Mouse (Mus musculus) activated CD4-positive, CD25-positive, alpha-beta regulatory T cell, adult 4 months (primary cell): Measurements from ENCODE around the gene Cdkn1b. TPM values are rescaled to one million over a fixed set of nuclear protein-coding genes. Genes with fewer than 3 reads are reported as not detected.

Experiments
- ATAC-seq: one replicate; pipeline ENCODE4 v1.8.0; 2017
- polyA plus RNA-seq, 2 experiments: library from polyadenylated mRNA; unstranded; fragments of 100-300 nt; shearing (Covaris generic); gene quantifications; one replicate each; pipeline ENCODE4 v1.2.1; 2017

The Cdkn1b gene
- polyA plus RNA-seq, 2 experiments from 2014 or later, result 38.9 to 48.9 TPM

DNA sequence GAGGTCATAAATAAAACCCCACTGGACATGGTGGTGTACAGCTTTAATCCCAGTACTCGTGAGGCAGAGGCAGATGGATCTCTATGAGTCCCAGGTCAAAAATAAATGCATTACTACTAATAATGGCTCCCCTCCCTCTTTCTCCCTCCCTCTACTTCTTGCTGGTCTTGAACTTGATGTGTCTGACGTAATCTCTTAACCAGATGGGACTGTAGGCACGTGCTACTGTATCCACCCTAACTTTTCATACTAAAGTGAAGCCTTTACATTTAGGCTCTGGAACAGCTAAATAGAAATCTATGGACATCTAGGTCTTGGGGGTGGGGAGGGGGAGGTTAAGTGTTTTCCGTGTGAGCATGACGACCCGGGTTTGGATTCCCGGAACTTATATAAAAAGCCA is 10.2 kb downstream of the Cdkn1b start:
- ATAC-seq, result no peak

DNA sequence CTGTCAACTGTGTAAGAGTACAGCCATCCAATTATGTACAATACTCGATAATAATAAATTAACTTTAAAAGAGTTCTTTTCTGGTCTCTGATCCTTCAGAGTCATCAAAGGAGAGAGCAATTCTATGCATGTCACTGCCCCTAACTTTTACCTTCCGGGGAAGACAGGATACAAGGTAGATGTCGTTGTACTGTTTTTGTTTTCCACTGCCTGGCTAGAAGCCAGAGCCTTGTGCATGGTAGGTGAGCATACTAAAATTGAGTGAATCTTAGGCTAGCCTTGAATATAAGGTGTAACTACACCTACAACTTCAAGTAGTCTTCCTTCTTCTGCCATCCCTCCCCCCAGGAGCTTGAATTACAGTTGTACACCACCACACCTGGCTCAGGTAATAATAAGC is 10.9 kb downstream of the Cdkn1b start:
- no peak for ATAC-seq

DNA sequence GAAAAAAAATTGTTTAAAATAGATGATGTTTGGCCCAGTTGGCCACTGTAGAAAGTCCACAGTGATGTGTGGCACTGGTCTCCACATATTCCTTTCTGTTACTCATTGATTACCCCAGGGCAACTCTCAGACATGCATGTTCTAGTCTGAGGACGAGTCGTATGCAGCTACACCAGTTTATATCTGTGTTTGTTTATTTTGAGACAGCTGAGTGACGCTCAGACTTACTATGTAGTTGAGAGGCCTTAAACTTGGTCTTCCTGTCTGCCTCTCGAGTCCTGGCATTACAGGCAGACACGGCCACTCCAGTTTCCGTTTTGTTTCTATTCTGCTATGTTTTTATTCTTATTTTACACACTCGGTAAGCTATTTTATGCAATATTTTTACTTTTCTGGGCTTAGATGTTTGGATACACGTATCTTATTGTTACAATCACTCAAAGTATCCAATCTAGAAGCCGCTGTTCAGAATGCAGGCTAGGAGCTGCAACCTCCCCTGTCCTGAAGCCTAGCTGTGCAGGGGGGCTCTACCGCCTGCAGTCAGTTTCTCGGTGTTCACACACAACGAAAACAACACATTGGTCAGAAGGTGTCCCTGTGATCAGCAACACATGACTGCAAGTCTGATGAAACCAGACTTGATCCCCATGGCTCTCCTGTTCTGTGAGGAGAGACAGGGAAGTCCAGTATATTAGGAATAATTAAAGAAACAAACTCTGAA is 12.4 kb downstream of the Cdkn1b start:
- ATAC-seq, result peak; percentile 18

DNA sequence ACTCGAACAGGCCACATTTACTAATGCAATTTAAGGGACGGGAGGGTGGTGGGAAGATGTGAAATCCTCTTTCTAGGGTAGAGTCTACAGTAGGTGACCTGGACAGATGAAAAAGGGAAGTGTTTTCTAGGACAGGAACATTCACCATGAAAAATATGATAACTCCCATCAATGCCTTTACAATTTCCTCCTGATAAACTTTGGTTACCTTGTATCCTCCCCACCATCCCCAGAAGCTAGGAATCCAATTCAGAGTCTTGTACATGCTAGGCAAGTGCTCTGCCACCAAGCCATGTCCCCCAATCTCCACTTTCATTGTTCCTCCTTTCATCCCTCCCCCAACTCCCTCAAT is 13.0 kb downstream of the Cdkn1b start:
- no peak for ATAC-seq

DNA sequence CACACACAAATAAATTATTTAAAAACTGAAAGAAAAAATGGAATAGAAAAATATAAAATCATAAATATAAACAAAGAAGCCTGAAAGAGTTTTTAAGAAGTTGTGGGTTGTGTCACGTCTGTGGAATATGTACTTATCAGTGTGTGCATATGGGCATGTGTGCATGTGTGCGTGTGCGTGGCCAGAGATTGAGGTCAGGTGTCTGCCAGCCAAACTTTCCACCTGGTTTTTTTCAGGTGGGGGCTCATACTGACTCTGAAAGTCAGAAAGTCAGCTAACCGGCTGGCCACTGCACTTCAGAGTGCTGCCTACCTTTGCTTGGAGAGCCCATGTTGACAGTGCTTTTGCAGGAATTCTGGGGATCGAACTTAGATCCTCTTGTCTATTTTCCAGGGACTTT is 14.1 kb downstream of the Cdkn1b start:
- no peak for ATAC-seq

DNA sequence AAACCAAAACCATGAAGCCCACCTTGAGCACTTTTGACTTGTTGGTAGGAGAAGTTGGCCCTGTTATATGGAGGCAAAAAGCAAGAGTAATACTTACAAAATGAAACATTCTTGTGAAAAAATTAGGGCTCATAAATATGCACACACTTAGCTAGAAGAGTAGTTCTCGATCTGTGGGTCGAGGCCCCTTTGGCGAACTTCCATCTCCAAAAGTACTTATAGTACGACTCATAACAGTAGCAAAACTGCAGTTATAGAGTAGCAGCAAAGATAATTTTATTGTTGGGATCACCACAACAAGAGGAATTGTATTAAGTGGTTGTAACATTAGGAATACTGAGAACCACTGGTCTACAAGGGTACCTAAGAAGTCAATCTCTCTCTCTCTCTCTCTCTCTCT is 19.6 kb downstream of the Cdkn1b start:
- ATAC-seq, result no peak

DNA sequence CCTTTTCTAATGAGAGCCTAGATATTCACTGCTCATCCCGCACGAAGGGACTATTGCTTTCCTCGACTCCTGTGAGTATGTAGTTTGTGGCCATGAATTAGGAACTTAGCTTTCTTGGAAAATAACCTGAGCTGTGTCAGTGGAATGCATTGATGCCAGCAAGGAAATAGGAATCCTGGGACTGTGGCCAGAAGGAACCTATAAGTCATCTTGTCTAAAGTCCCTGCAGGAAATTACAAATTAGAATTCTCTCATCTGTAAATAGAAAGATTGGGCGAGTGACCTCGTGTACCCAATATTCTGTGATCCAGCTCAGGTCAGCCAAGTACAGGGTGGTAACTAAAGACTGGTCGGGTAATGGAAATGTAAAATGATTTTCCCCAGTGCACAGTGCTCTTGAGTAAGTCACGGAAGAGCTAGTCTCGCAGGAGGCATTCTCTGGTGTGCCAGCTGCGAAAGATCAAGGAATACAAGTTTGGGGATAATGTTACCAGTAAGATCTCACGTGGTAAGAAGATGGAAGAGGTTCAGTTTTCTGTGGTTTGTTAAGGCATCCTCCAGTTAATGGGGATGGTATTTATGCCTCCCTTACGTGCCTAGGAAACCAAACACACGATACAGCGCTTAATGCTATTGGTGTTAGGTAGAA is 23.7 kb downstream of the Cdkn1b start:
- ATAC-seq, result no peak

DNA sequence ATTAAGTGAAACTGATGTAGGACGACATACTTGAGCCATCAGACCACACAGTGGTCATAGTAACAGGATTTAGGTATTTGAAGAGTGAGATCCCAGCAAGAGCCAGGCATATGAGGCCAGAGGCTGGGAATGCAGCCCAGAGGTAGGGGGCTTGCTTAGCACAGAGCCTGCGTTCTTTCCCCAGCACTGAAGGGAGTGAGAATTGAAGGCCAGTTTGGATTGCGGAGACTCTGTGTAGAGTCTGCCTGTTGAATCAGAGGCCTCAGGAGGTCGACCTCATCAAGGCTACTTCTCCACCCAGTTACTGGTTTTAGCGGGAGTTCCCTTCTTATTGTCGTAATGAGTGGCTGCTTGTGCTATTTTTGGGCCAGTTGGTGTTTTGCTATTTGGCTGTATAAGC is 25.9 kb downstream of the Cdkn1b start:
- ATAC-seq, result no peak

DNA sequence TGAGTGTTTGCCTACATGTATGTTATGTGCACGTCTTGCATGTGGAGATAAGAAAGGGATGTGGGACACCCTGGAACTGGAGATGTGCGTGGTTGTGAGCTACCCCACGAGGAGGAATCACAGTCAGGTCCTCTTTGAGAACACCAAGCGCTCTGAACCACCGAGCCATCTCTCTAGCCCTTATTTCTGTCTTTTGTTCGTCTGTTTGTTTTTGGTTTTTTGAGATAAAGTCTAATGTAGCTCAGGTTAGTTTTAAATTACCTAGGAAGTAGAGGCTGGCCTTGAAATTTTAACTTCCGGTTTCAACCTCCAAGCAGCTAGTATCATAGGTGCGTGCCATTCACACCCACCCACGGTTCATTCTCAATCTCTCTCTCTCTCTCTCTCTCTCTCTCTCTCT is 26.7 kb downstream of the Cdkn1b start:
- ATAC-seq, result peak; percentile 81

DNA sequence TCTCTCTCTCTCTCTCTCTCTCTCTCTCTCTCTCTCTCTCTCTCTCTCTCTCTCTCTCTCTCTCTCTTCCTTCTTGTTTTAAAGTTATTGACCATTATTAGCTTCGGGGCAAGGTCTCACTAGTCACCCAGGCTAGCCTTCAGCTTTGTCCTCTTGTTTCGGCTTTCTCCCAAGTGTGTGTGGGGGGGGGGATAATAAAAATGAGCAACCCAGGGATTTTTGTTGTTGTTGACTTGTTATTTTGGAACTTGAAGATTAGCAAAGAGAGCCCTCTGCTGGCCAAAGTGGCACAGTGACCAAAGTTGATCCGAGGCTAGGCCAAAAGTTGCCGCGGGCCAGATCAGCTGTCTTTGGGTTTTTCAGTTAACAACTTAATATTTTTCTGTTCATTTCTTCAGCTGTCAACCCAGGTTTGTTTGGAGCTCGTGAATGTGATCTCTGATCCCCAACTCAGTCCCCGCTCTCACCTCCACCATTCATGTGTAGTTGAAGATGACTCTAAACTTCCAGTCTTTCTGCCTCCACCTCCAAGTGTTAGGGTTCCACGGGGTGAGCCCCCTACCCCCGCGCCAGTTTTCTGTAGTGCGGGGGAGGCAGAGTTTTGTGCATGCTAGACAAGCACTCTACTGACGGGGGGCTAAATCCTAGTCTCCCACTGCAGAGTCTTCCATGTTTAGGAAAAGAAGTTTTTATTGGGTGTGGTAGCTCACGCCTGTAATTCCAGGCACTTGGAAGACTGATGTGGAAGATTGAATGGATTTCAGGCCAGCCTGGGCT is 27.3 kb downstream of the Cdkn1b start:
- peak; percentile 62 for ATAC-seq

DNA sequence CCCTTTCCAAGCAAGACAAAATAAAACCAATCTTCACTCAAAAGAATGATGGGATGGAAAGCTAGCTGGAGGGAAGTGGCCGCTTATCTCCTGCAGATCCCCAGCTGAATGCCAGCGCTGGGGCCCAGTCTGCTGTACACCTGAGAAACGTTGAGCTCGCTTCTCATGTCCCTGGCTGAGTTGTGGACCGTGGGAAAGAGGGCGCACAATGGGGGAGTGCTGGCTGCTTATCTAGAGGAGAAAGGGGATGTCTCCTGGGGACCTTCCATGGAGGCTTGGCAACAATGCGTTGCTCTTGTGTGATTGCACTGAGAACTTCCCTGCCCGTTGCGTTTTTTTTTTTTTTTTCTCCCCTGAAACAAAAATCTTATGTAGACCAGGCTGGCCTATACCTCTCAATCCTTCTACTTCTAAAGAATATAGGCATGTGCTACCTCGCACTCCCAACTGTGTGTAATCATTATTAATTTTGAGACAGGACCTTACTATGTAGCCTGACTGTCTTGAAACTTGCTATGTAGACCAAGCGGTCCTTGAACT is 28.4 kb downstream of the Cdkn1b start:
- no peak for ATAC-seq

DNA sequence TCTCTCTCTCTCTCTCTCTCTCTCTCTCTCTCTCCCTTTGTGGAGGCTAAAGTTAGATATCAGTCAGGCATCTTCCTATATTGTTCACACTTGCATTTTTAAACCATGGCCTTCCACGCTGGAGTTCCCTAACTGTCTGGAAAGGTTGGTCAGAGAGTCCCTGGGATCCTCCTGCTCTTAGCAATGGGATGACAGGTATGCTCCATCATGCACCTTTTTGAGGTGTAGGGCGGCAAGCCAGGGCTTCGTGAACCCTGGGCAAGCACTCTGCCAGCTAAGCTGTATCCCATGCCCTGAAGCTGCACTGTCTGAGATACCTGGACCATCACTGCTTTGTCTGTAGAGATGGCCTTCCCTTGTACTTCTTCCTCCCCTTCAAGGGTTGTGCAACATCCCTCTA is 29.0 kb downstream of the Cdkn1b start:
- no peak for ATAC-seq

DNA sequence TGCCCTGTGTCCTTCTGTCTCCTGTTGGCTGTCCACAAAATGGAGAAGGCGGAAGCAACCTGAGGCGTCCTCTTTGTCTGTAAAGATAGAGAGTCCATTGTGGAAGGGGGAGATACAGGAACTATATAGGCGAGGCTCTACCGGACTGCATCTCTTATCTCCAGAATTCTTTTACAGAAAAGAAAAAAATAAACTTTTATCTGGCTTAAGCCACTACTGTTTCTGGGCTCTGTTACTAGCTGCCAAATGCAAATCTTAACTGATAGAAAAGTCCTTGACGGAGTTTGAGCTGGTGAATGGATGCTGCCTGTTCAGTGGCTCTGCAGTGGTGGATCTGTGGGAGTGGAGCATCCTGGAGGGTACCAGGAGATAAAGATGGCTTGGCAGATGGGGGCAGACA is 31.2 kb downstream of the Cdkn1b start:
- no peak for ATAC-seq

DNA sequence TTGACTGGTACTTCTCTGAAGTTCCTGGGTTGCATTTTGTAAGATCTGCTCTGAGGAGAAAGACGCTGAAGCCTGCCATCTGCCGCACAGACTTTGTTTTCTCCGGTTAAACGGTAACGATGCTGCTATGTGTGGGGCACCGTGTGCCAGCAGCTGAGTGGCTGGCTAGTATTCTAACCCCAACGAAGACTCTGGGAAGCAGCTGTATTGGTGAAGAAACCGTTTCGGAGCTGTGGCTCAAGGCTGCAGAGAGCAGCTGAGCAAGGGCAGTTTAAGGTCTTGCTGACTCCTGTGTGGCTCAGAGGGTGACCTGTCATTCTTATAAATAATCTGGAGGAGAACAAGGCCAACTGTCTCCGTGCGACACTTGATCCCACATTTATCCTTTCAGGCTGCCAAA is 33.8 kb downstream of the Cdkn1b start:
- ATAC-seq, result no peak

DNA sequence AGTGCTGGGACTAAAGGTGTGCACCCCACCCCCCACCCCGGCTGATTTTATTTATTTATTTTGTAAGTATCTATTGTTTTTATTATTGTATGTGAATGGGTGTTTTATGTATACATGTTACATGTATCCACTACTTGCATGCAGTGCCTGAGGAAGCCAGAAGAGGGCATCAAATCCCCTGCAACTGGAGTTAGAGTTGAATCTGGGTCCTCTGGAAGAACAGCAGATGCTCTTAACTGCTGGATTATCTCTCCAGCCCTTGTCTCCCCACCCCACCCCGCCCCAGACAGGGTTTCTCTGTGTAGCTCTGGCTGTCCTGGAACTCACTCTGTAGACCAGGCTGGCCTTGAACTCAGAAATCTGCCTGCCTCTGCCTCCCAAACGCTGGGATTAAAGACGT is 36.2 kb downstream of the Cdkn1b start:
- ATAC-seq, result no peak

DNA sequence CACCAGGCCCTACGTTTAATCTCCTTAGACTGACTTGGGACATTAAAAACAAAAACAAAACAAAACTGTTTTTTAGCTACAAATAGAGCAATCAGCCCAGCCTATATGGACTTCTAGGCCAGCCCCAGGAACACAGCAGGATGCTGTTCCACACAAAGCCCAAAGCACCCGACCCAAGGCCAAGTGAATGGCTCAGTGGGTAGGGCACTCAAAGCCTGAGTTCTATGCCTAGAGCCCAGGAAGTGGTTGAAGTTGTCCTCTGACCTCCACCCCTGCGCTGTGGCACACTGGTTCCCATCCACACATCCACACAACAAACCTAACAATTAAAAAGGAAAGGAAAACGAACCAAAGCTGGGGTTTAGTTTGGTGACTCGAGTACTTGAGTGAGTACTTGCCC is 41.1 kb downstream of the Cdkn1b start:
- ATAC-seq, result no peak

DNA sequence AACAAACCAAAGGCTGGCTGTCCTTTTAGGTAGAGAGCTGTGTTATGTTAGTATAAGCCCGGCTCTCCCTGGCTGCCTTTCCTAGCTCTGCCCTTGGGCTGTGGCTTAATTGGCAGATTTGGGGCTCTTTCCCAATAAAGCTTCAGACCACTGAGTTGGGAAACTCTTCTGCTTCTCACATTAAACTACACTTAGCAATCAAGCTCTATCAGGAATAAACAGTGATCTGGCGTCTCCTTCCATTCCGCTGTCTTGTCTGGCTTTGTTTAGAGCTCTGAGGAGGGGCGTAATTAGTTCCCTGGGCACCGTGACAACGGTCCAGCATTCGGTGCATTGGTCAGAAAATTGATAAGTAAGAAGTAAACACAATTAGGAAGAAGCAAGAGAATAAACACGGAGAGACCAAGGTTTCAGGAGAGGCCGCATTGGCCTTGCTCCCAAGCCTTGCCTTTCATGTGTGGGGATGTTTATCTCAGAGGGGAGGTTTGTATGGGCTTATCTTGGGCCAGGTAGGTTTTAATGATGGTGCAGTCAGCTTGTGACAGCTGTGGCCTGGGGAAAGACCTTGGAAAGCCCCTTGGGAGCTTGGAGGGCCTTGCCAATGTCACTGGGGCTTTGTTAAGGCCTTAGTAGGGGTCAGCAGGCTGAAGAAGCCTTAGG is 41.8 kb downstream of the Cdkn1b start:
- ATAC-seq, result no peak

DNA sequence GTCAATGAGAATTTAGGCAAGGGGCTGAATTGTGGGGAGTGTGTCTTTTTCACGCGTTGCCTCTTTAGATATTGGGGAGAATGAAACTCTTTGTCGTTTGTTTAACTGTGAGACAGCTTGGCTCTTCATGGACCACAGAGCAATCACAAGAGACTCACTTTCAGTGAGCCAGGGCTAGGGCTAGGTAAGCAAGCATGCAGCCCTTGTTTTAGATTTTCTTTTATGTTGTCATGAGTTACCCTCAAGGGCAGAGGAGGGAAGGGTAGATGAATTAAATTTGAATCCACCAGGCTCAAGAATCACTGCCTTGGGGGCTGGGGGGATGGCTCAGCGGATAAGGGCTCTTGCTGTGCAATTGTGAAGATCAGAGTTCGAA is 42.3 kb downstream of the Cdkn1b start:
- no peak for ATAC-seq

DNA sequence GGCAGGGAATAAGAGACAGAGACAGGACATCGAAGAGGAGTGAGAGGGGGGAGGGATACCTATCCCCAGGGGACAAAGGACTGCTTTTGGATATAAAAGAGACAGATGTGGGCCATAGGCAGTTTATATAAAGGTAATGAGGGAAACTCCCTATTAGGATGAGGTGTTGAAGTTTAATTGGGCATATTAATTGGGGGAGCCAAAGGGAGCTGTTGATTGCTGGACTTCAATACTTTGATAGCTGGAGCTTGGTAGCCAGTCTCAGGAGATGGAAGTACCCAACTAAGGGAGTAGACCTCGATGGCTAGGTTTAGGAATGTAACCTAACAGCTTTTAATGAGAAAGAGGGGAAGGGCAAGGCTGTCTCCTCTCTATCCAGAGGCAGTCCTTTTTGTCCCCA is 43.7 kb downstream of the Cdkn1b start:
- no peak for ATAC-seq

DNA sequence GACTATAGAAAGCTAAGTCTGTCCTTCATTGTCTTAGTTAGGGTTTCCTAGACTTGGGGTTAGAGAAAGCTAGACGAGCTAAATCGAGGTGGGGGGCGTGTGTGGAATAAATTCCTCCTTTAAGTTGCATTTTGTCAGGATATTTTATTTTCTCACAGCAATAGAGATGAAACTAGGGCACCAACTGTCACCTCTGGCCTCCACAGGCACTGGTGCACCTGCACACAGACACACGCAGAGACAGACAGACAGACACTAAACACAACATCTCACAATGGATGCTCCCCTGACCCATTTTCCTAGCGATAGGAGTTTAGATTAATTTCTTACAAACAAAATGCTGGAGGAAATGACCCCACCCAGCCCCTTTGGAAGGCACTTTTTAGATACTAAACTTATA is 46.5 kb downstream of the Cdkn1b start:
- no peak for ATAC-seq

DNA sequence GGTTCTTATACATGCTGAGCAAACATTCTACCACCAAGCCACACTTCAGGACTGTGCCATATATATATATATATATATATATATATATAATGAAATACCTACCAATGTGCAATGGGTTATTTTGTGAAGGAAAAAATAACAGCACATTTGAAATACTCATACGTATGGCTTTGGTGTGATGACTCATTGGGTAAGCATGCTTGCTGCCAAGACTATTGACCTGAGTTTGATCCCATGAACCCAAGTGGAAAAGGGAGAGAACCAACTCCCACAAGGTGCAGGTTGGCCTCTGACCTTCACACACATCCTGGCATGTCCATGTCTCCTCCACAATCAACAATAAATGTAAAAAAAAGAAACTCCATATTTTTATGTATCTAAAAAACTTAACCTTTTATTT is 48.1 kb downstream of the Cdkn1b start:
- ATAC-seq, result no peak

DNA sequence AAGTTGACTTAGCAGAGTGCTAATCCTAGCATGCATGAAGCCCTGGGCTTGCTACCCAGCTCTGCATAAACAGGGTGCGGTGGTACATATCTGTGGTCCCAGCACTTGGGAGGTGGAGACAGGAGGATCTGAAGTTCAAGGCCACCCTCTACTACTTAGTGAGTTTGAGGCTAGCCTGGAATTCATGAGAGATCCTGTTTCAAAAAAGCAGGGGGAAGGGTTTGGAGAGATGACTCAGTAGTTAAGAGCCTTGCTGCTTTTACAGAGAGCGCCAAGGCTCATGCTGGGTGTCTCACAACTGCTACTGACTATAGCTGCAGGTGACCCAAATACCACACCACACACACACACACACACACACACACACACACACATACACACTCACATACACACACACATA is 49.3 kb downstream of the Cdkn1b start:
- ATAC-seq, result no peak

DNA sequence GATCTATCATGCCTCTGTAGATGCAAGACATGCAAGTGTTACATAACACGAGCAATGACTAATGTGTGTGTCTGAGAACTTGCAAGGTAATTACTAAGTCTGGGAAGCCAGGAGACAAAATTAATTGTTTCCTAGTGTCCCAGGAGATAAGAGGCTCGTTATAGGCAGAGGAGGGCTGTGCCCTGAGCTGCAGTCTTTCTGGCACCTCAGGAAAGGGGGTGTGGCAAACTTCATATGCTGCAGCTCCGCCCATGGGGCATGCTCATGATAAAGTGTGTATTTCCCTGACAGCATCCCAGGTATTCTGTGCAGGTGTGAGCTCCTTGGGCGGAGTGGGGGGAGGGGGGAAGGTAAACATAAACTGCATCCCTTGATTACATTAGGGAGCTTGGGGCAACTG is 51.9 kb downstream of the Cdkn1b start:
- no peak for ATAC-seq
